Mouse (Mus musculus) neural tube, embryonic 13.5 days (tissue): ENCODE data around the gene Olfr552. TPM values are rescaled to one million over a fixed set of nuclear protein-coding genes. Genes with fewer than 3 reads are reported as not detected.
"Not testable (repeated sequence)": the region's sequence is repeated elsewhere in the genome, so short reads cannot be mapped to it uniquely, and the experiment has no call there.

Experiments
- ATAC-seq: fragments of 200-750 bp; cut with Nextera tagmentation; 2 replicates; pipeline ENCODE4 v1.8.0; 2017; ENCODE audit warnings: low read depth, mild to moderate bottlenecking, moderate TSS enrichment, moderate library complexity
- H3K27ac ChIP-seq: fragments of 300-500 bp; sonication (generic); replicated peaks from 2 replicates; pipeline ENCODE4 v1.5.1; 2015; ENCODE audit warnings: moderate library complexity, mild to moderate bottlenecking, inconsistent platforms
- H3K27me3 ChIP-seq: fragments of 300-500 bp; sonication (generic); 2 replicates; pipeline ENCODE4 v1.6.1; 2015; ENCODE audit warnings: mild to moderate bottlenecking, inconsistent platforms
- H3K36me3 ChIP-seq: fragments of 300-500 bp; sonication (generic); 2 replicates; pipeline ENCODE4 v1.6.1; 2015; ENCODE audit warnings: mild to moderate bottlenecking, inconsistent platforms
- H3K4me1 ChIP-seq: fragments of 300-500 bp; sonication (generic); replicated peaks from 2 replicates; pipeline ENCODE4 v1.6.1; 2015; ENCODE audit warnings: inconsistent platforms
- H3K4me2 ChIP-seq: fragments of 300-500 bp; sonication (generic); 2 replicates; pipeline ENCODE4 v1.6.1; 2015; ENCODE audit warnings: inconsistent platforms, mild to moderate bottlenecking, moderate library complexity
- H3K4me3 ChIP-seq: fragments of 300-500 bp; sonication (generic); 2 replicates; pipeline ENCODE4 v1.5.1; 2015; ENCODE audit warnings: mild to moderate bottlenecking, inconsistent platforms
- H3K9ac ChIP-seq: fragments of 300-500 bp; sonication (generic); 2 replicates; pipeline ENCODE4 v1.6.1; 2015; ENCODE audit warnings: moderate library complexity, mild to moderate bottlenecking, inconsistent platforms
- H3K9me3 ChIP-seq: fragments of 300-500 bp; sonication (generic); 2 replicates; pipeline ENCODE4 v1.6.1; 2016; ENCODE audit warnings: inconsistent platforms
- WGBS: fragments of 180-500 bp; shearing (Covaris S2); methylation state at CpG from one replicate; pipeline ENCODE4 v1.1.7; 2015; 5-methylcytosine and 5-hydroxymethylcytosine counted together
- polyA plus RNA-seq: library from polyadenylated mRNA; unstranded; fragments of >200 nt; fragmentation: Nextera tagmentation; extraction: Ambion mirVana; gene quantifications from 2 replicates; pipeline ENCODE4 v1.2.1, GENCODE M21; 2015

Gene Olfr552
- polyA plus RNA-seq, 1 experiment from 2014 or later: 0.06 TPM

GRCm38 (mm10) chr7:102620368-102620767, 22.8 kb downstream of the Olfr552 start:
- H3K27me3 ChIP-seq, H3K4me1 ChIP-seq, H3K36me3 ChIP-seq, ATAC-seq, H3K9me3 ChIP-seq, H3K27ac ChIP-seq, H3K4me3 ChIP-seq, H3K4me2 ChIP-seq, H3K9ac ChIP-seq: not testable (repeated sequence)
- 90% methylated on average over 19 of the region's 19 CpGs for WGBS

DNA sequence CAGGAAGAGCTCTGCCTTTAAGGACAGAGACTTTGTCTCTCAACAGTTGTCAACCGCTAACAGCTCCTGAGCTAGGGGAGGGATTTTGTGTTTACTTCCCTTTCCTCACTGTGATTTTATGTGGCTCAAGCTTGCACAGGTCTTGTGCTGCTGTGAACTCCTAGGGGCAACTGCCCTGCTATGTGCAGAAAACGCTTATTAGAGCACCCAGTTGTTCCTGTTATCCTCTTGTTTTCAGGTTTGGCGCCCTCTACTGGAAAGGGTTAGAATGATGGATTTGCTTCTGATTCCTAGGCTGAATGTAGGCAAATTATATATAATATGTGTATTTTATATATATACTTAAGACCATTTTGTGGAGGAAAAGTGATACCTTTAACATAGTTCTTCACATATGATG, 39.1 kb downstream of the Olfr552 start:
- Histone ChIP-seq H3K4me3 (no peak overlapping the region), H3K9ac (no peak overlapping the region), H3K9me3 (no peaks in the 10 kb centered on the region), H3K4me2 (no peak overlapping the region), H3K27me3 (no peaks in the 10 kb centered on the region), H3K27ac (no peak overlapping the region), H3K4me1 (no peaks in the 10 kb centered on the region), H3K36me3 (no peaks in the 10 kb centered on the region)
- 35% methylated on average over 3 of the region's 3 CpGs for WGBS
- ATAC-seq: no peak

GRCm38 (mm10) chr7:102638132-102638531, 40.6 kb downstream of the Olfr552 start, which contains the start of gene Olfr554:
TSS of gene Olfr554 (plus strand) at chr7:102638432.
- no peak within 1 kb of the TSS for H3K9ac ChIP-seq
- 82% methylated on average over 1 of the region's 1 CpGs for WGBS
- H3K4me2 ChIP-seq: no peak within 1 kb of the TSS
- no peaks in the 10 kb centered on the region for H3K9me3 ChIP-seq
- no peak within 1 kb of the TSS for H3K4me3 ChIP-seq
- ATAC-seq: no peak
- H3K4me1 ChIP-seq: no peaks in the 10 kb centered on the region
- H3K27me3 ChIP-seq: no peaks in the 10 kb centered on the region
- no peak within 1 kb of the TSS for H3K27ac ChIP-seq
- H3K36me3 ChIP-seq: no peaks in the 10 kb centered on the region

GRCm38 (mm10) chr7:102644945-102645344, 47.4 kb downstream of the Olfr552 start:
- WGBS: 93% methylated on average over 4 of the region's 4 CpGs
- H3K27me3 ChIP-seq, H3K36me3 ChIP-seq, H3K9ac ChIP-seq, H3K4me1 ChIP-seq, H3K4me2 ChIP-seq, H3K9me3 ChIP-seq, ATAC-seq, H3K27ac ChIP-seq, H3K4me3 ChIP-seq: not testable (repeated sequence)

Other genes starting within 250 kb of the Olfr552 start
- 46.7 and 55.0 TPM in 2 replicates for gene Rrm1, start 156.1 kb upstream of the Olfr552 start, polyA plus RNA-seq
- 0.48 and 0.50 TPM in 2 replicates for gene Olfr543, start 116.1 kb upstream of the Olfr552 start, polyA plus RNA-seq
- 0.17 TPM in 1 of 2 replicates, not detected in the other for gene Olfr544, start 109.5 kb upstream of the Olfr552 start, polyA plus RNA-seq
- 0.38 TPM in 1 of 2 replicates, not detected in the other for gene Olfr545, start 98.2 kb upstream of the Olfr552 start, polyA plus RNA-seq
- gene Olfr547, start 63.0 kb upstream of the Olfr552 start, polyA plus RNA-seq: not detected in 2 replicates
- not detected in 2 replicates for gene Olfr548-ps1, start 56.9 kb upstream of the Olfr552 start, polyA plus RNA-seq
- not detected in 2 replicates for gene Olfr549, start 47.9 kb upstream of the Olfr552 start, polyA plus RNA-seq
- 0.15 and 0.36 TPM in 2 replicates for gene Trim21, start 32.3 kb upstream of the Olfr552 start, polyA plus RNA-seq
- not detected in 2 replicates for gene Olfr550, start 26.3 kb upstream of the Olfr552 start, polyA plus RNA-seq
- not detected in 2 replicates for gene Olfr551, start 5.9 kb upstream of the Olfr552 start, polyA plus RNA-seq
- gene Olfr553, start 20.4 kb downstream of the Olfr552 start, polyA plus RNA-seq: not detected in 2 replicates
- gene Olfr554, start 40.7 kb downstream of the Olfr552 start, polyA plus RNA-seq: not detected in 2 replicates
- not detected in 2 replicates for gene Olfr555, start 61.1 kb downstream of the Olfr552 start, polyA plus RNA-seq
- gene Olfr556, start 67.1 kb downstream of the Olfr552 start, polyA plus RNA-seq: not detected in 2 replicates
- 9.3 and 12.3 TPM in 2 replicates for gene Trim68, start 89.6 kb downstream of the Olfr552 start, polyA plus RNA-seq
- gene Olfr557, start 98.1 kb downstream of the Olfr552 start, polyA plus RNA-seq: not detected in 2 replicates
- gene Olfr558, start 104.4 kb downstream of the Olfr552 start, polyA plus RNA-seq: 2.5 and 2.7 TPM in 2 replicates
- gene Olfr33, start 121.3 kb downstream of the Olfr552 start, polyA plus RNA-seq: not detected in 2 replicates
- not detected in 2 replicates for gene Olfr559, start 129.7 kb downstream of the Olfr552 start, polyA plus RNA-seq
- gene Olfr560, start 161.6 kb downstream of the Olfr552 start, polyA plus RNA-seq: not detected in 2 replicates
- gene Olfr78, start 161.7 kb downstream of the Olfr552 start, polyA plus RNA-seq: 0.27 and 0.44 TPM in 2 replicates
- gene Olfr561, start 173.5 kb downstream of the Olfr552 start, polyA plus RNA-seq: 0.46 TPM in 1 of 2 replicates, not detected in the other
- gene Olfr564, start 205.7 kb downstream of the Olfr552 start, polyA plus RNA-seq: not detected in 2 replicates